Mouse (Mus musculus): Measurements from ENCODE around the gene Sart1.
"Not testable (repeated sequence)": the region's sequence is repeated elsewhere in the genome, so short reads cannot be mapped to it uniquely, and the experiment has no call there.

Sart1 gene

DNA sequence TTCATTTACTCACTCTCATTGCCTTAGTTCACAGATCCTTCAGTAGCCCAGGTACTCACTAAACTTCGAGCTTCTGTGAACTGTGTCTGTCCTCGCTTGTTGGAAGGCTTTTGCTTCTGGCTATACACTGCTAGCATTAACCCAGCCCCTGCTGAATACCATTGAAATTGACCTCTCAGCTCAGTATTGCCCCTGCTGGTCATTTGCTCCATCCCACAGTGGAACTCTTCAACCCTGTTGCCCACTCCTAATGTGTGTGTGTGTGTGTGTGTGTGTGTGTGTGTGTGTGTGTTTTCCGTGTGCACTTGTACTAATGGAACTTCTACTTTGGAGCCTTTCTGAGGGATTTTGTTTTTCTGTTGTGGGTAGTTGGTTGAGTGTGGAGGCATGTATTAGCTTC is 17.6 kb downstream of the Sart1 start:
- no peak for DNase-seq (ENCODE audit: low spot score in 2 of 2)

DNA sequence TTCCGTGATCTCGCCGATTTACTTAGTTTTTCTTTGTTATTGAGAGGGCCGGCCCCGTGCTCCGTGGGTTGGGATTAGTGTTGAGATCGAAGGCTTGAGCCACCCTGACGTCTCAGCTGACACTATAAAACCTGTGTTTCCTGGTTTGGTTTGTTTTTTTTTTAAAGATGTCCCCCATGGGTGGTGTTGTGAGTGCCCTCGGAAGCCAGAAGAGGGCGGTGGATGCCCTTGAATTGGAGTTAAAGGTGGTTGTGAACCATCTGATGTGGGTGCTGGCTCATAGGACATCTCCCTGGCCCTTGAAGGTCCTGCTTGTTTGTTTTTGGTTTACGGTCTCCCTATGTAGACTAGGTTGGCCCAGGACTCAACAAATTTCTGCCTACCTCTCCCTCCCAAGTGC is 21.0 kb downstream of the Sart1 start:
- no peak for DNase-seq (ENCODE audit: low spot score in 2 of 2)

DNA sequence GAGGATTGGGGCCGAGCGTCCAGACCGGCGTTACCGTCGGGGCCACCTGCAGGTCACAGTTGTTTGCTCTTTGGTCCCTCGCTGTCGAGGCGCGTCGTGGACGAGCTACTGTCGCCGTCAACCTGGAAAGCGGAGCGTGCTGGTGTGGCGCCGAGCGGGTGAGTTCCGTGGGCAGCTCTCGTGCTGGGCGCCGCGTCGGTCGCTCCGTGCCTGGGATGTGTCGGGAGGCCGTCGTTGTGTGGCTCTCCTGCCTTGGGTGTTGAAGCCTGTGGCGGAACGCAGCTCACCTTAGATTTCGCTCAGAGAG is 21.5 kb downstream of the Sart1 start, which contains the start of gene Banf1:
Banf1 (minus strand) TSS at position 116 of the 307 bp plus-strand sequence.
- DNase-seq (ENCODE audit: low spot score in 2 of 2): no peak

DNA sequence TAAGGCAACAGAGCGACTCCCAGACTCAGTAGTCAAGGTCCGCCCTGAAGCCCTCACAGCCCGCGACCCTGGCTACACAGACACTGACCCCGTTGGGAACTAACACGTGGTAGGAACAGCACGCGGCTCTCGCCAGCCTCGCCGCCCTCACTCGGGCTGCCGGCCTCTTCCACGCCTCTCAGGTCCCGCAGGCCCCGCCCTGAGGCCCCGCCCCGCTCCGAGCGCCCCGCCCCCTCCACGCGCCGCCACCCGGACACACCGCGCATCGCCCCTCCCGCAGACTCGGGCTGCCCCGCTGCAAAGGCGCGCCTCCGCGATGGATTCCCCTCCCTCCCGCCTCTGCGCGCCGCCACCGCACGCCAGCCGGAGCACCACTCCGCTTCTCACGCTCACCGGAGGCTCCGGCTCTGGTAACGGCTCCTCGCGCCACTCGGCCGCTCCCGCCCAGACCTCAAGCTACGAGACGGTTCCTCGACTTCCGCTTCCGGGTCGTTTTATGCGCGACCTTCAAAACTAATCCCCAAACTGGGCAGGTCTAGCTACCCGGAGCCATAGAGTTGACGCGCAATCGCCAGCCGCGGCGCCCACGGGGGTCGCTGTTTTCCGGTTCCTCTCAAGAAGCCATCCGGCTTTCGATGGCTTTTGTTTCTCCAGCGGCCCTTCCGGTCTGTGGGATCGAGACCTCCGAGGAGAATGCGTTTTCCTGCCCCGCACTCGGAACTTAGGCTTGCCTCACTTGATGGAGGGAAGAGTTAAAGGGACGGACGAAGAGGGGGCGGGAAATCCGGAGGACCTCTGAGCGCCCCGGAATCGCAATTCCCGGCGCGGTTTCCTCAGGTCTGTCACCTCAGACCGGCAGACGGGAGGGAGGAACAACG is 22.1 kb downstream of the Sart1 start, which contains the start of gene Eif1ad:
Eif1ad (plus strand) TSS at position 567 of the 878 bp plus-strand sequence.
- DNase-seq (ENCODE audit: low spot score in 2 of 2): peak; percentile 92 to 93

DNA sequence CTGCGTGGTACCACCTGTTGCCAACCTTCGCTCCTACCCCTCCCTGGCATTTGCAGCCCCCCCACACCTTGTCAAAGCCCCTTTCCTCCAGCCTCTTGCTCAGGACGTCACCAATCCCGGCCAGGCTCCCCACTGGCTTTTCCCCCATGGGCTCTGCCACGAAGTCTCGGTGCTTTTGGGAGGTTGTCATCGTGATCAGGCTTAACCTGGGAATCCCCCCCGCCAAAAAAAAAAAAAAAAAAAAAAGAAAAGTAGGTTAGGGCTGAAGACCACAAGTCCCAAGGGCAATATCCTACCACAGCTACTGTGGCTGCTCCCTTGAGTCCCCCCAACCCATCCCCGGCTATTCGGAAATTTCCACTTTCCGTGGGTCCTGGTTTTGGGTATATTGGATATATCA is 22.8 kb downstream of the Sart1 start:
- no peak for DNase-seq (ENCODE audit: low spot score in 2 of 2)

DNA sequence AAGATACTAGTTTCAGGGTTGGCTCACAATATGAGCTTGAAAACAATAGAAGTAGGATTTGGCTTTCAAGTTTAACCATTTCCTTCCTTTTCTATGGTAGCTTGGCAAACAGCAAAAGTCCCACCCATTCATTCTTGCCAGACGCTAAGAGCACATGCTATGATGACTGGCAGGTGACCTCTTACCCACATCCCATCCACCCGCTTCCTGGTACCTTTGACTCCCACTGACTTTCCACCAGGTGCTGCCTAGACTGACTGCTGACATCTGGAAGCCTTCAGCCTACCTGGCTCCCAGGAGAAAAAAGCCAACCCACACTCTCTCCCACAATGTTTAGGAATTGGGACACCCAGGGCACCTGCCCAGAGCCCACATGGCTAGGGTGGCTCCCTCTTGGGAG is 24.4 kb downstream of the Sart1 start:
- DNase-seq (ENCODE audit: low spot score in 2 of 2): no peak

DNA sequence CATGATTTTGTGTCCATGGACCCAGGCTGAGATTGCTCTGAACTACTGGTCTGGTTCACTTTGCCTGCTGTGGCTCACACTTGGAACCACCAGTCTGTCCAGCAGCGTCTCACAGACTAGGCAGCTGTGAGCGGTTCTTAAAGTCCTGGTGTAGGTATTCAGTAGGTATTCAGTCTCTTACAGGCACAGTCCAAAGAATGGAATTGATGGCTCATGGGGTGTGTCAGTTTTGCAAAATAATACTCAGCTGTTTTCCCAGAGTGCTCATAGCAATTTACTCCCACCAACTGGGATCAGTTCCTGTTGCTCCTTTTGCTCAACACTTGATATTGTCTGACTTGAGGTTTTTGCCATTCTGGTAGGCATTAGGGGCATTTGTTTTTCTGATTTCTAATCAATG is 26.3 kb downstream of the Sart1 start:
- no peak for DNase-seq (ENCODE audit: low spot score in 2 of 2)

DNA sequence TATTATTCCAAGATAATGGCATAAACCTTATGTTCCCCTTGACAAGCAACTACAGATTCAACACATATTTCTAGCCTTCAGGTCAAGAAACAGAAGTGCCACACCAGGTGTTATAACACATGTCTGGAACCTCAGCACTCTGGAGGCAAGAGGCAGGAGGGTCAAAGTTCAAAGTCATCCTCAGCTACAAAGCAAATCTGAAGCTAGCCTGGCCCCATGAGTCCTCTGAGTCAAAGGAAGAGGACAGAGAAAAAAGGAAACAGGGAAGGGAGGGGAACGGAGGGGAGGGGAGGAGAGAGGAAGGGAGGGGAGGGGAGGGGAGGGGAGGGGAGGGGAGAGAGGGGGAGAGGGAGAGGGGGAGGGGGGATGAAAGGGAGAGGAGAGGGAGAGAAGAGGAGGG is 32.4 kb downstream of the Sart1 start:
- DNase-seq (ENCODE audit: low spot score in 2 of 2): no peak

DNA sequence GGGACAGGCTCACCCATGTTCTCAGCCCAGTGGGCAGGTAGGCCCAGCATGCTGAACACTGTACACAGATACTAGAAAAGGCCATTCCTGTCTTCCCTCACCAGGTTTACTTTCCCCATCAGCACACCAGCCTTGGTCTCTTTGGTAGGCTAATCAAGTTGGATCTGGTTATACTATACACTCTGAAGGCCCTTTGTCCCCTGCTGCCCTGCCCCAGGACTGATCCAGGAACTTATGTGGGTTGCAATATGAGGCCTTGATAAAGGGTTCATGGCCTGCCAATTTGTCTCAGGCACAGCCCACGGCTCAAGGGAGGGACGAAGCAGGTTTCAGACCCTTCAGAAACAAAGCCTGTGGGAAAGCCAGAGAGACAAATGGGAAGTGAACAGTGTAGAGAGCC is 34.9 kb downstream of the Sart1 start:
- no peak for DNase-seq (ENCODE audit: low spot score in 2 of 2)

DNA sequence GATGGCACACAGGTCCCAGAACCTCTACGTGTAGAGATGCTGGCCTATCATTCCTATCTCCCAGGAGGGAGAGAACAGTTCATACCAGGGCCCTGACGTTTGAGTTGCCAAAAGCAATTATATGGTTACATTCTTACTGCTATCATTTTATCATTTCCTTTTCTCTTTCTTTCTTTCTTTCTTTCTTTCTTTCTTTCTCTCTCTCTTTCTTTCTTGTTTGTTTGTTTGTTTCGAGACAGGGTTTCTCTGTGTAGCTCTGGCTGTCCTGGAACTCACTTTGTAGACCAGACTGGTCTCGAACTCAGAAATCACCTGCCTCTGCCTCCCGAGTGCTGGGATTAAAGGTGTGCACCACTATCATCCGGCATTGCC is 39.0 kb downstream of the Sart1 start, which contains the start of gene Cst6:
Cst6 (minus strand) TSS at position 73 of the 372 bp plus-strand sequence.
- DNase-seq (ENCODE audit: low spot score in 2 of 2): not testable (repeated sequence)

DNA sequence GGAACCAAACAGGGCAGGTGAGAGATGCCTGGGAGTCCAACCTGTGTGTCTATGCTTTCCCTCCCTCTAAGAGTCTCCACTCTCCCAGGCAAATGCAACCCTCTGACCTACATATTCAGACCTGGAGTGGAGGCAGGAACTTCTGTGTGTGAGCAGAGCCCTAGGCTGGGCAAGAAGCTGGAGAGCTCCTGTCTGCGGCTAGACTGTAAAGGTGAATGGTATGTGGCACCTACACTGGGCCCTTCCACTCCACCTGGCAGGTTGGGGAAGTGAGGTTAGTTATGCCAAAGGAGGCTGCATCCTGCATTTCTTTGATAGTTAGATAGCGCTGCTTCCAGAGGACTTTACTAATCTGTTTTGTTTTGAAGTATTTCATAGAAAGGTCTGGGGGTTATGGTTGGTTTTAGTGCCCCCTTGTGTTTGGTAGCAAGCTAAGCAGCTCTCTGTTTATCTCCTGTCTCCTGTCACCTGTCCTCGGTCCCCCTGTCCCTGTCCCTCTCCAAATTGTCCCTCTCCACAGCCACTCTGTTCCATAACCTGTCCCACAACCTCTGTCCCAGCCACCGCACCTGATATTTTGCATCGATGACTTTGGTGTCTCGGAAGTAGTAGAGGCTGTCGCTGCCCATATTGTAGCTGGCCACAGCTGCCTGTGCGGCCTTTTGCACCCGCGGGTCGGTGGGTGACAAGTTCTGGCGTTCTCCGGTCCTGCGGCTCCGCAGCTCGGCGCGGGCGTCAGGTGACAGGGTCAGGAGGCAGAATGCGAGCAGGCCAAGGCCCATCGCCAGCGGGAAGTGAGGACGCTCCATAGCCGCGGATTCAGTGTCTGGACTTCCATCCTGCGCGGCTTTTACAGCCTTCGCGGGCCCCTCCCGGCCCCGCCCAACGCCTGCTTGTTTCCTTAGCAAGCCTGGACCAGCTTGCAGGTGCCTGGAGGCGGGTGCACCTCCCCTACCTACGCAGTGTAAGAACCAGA is 39.7 kb downstream of the Sart1 start:
- DNase-seq (ENCODE audit: low spot score in 2 of 2): peak; percentile 31 to 32

DNA sequence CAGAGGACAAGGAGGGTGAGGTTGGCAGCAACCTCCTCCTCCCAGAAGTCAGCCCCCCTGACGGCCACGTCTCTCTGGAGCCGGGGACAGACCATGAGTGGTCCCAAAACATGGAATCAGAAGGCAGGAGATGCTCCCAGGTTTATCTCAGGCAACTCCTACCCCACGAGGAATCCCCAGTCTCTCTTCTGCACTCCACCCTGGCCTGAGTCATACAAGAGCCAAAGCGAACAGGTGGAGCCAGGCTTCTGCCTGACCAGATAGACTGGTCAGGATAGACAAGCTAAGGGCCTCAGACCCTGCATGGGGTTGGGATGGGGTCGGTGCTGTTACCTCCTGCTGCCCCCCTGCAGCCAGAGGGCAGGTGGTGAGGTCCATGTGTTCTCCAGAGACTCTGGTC is 40.4 kb downstream of the Sart1 start:
- DNase-seq (ENCODE audit: low spot score in 2 of 2): no peak

DNA sequence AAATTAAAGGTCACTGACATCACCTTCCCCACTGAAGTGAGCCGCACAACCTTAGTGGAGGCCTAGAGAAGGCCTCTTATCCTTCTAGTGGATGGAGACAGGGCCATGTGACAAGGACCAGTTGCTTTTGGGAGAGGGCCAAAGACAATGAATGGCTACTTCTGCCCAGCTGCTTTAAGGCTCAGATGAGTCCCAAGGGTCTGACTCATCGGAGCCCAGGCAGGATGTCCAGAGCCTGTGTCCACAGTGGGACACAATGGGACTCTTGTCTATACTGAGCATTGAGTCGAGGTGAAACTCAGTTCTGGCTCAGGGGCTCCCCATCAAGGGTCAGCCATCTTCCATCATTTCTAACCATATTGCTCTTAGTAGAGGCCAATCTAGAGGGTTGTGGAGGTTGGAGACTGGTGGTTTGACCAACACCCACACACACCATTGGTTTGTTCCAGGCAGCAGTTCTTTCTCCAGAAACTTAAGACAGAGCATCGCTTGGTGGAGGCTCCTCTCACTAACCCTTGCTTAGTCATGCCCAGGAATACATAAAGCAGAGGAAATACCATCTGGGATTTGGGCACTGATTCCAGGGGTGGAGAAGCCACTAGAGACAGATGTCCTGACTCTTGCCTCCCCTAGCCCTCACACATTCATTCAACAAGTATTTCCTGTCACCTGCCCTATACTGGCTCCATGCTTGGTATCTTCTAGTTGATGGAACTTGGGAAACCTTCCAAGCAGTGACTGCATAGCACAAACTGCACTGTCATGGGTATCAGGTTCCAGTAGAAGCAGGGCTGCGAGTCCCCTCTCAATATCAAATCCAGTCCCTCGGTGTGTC is 43.0 kb downstream of the Sart1 start:
- no peak for DNase-seq (ENCODE audit: low spot score in 2 of 2)

DNA sequence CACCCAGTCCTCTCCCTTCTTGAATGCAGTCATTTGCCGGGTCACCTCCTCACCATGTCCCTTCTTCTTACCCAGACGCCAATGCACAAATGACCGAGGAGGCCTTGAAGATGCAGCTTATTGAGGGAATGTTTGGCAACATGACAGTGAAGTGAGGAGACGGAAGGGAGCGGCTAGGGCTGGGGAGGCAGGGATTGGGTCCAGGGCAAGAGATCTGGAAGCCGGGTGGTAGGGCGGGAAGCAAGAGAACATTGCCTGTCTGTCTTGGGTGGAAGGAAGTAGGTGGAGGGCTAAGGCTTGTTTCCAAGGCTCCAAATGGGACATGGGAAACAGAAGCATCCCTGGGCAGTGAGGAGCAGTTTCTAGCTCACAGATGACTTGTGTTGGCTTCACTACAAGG is 47.1 kb downstream of the Sart1 start:
- DNase-seq (ENCODE audit: low spot score in 2 of 2): no peak

DNA sequence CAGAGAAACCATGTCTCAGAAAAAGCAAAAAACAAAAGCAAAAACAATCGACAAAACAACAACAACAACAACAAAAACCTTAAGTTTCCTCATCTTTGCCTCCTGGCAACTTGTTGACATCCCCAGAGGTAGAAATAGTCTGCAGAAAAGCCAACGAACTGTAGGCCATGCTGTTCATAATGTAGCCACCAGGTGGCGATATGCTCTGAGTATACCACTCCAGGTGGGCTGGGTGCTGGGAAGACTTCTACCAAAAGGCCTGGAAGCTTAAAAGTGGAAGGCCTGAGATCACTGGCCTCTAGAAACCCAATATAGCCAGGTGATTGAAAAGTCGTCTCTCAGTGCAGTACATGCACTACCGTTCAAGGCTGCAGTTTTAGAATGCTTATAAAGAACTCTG is 50.5 kb downstream of the Sart1 start:
- DNase-seq (ENCODE audit: low spot score in 2 of 2): peak; percentile 61 to 73

DNA sequence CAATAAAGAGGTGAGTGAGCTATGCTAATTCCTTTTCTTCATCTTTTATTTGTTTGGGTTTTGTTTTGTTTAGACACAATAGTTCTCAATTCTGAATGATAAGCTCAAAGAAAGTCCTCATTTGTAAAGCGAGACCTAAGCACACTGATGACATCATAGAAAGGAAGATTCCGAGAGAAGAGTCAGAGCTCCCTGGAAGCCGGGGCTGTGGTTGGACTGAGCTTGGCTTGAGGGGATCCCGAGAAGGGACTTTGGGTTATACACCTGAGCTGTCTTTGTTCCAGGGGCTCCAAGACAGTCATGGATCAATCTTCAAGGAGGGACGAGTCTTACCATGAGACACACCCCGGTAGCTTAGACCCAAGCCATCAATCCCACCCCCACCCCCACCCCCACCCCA is 53.1 kb downstream of the Sart1 start, which contains the start of gene Catsper1:
Catsper1 (plus strand) TSS at position 301 of the 400 bp plus-strand sequence.
- no peak for DNase-seq (ENCODE audit: low spot score in 2 of 2)

DNA sequence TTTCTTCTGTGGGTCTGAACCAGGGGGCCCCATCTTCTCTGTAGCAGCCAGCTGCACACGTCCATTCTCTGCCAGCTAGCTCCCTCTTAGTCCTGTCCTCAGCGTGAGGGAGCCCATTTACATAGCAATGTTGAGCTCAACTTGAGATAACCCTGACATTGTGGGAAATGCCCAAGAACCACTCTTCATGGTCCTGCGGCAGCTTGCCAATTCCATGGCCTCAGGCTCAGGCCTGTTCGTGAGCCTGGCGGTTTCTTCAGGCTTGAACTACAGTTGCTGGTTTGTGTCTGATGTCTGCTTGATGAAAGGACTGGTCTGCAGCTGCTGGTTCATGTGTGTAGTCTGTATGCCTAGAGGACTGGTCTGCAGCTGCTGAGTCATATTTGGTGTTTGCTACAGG is 53.8 kb downstream of the Sart1 start:
- DNase-seq (ENCODE audit: low spot score in 2 of 2): no peak

DNA sequence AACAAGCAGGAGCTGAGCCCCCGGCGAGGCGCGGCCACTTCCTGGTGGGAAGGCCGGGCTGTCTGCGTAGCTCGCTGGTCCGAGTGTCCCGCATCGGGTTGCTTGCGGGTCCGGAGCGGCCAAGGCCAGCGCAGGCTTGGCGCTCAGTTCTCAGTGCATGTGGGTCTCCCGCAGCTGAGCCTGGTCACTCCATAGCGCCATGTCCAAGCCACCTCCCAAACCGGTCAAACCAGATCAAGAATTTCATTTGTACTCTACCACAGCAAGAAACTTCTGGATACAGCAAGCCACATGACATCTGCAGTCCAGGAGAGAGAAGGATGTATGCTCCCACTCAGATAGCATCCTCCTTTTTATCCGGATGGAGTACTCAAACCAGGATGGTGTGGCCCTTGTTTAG is 60.5 kb downstream of the Sart1 start:
- DNase-seq (ENCODE audit: low spot score in 2 of 2): peak; percentile 24 to 31
